Mouse (Mus musculus): ENCODE results near the gene Rnase2b. TPM values are rescaled to one million over a fixed set of nuclear protein-coding genes. Genes with fewer than 3 reads are reported as not detected.

Gene Rnase2b
- polyA plus RNA-seq, 1 experiment from 2014 or later = not detected

GRCm38 (mm10) chr14:51131086-51131815 is 30.8 kb upstream of the Rnase2b start:
- ATAC-seq (replicated peaks; ENCODE audit: extremely low read depth, insufficient read depth, low FRiP score) = no peak
- Histone ChIP-seq H3K4me1 (ENCODE audit: control insufficient read depth, insufficient read depth, low read length) (peaks cover 4% of the 10 kb centered on the region; the same call in 1 of the 2 replicates), H3K9me3 (replicated peaks; ENCODE audit: control insufficient read depth, low read length) (no peaks in the 10 kb centered on the region), H3K9ac (ENCODE audit: low read length) (no peak overlapping the region), H3K4me2 (ENCODE audit: low read depth, low read length) (no peak overlapping the region), H3K4me3 (ENCODE audit: low read length) (no peak overlapping the region), H3K27ac (ENCODE audit: low read length) (no peak overlapping the region), H3K36me3 (ENCODE audit: control insufficient read depth, insufficient read depth) (no peaks in the 10 kb centered on the region), H3K27me3 (ENCODE audit: control insufficient read depth, insufficient read depth, low read length) (no peaks in the 10 kb centered on the region)
- whole genome bisulfite sequencing = 69% methylated on average over 7 of the region's 7 CpGs

- Histone ChIP-seq H3K27me3 (ENCODE audit: control insufficient read depth, insufficient read depth, low read length) (no peaks in the 10 kb centered on the region), H3K27ac (ENCODE audit: low read length) (no peak overlapping the region)
Observed at GRCm38 (mm10) chr14:51132372-51132771, 29.7 kb upstream of the Rnase2b start.

GRCm38 (mm10) chr14:51140342-51140741 is 21.7 kb upstream of the Rnase2b start:
- H3K36me3 ChIP-seq (ENCODE audit: control insufficient read depth, insufficient read depth) = no peaks in the 10 kb centered on the region
- no peaks in the 10 kb centered on the region for H3K9me3 ChIP-seq (replicated peaks; ENCODE audit: control insufficient read depth, low read length)
- H3K27me3 ChIP-seq (ENCODE audit: control insufficient read depth, insufficient read depth, low read length) = no peaks in the 10 kb centered on the region
- H3K4me1 ChIP-seq (ENCODE audit: control insufficient read depth, insufficient read depth, low read length) = peaks cover 9% of the 10 kb centered on the region
- H3K4me3 ChIP-seq (ENCODE audit: low read length) = no peak overlapping the region
- H3K27ac ChIP-seq (ENCODE audit: low read length) = no peak overlapping the region
- H3K9ac ChIP-seq (ENCODE audit: low read length) = no peak overlapping the region
- no peak overlapping the region for H3K4me2 ChIP-seq (ENCODE audit: low read depth, low read length)
- 61% methylated on average over 2 of the region's 2 CpGs for WGBS
- ATAC-seq (replicated peaks; ENCODE audit: extremely low read depth, insufficient read depth, low FRiP score) = no peak

More at GRCm38 (mm10) chr14:51132372-51132771, 29.7 kb upstream of the Rnase2b start:
- Histone ChIP-seq H3K9me3 (replicated peaks; ENCODE audit: control insufficient read depth, low read length) (no peaks in the 10 kb centered on the region), H3K9ac (ENCODE audit: low read length) (no peak overlapping the region), H3K4me3 (ENCODE audit: low read length) (no peak overlapping the region), H3K36me3 (ENCODE audit: control insufficient read depth, insufficient read depth) (no peaks in the 10 kb centered on the region), H3K4me1 (ENCODE audit: control insufficient read depth, insufficient read depth, low read length) (peaks cover 4% of the 10 kb centered on the region; the same call in 1 of the 2 replicates), H3K4me2 (ENCODE audit: low read depth, low read length) (no peak overlapping the region)
- 92% methylated on average over 4 of the region's 4 CpGs for WGBS
- no peak for ATAC-seq (replicated peaks; ENCODE audit: extremely low read depth, insufficient read depth, low FRiP score)

GRCm38 (mm10) chr14:51142119-51142518 is 19.9 kb upstream of the Rnase2b start:
- Histone ChIP-seq H3K27ac (ENCODE audit: low read length) (no peak overlapping the region), H3K27me3 (ENCODE audit: control insufficient read depth, insufficient read depth, low read length) (no peaks in the 10 kb centered on the region), H3K9me3 (replicated peaks; ENCODE audit: control insufficient read depth, low read length) (no peaks in the 10 kb centered on the region), H3K9ac (ENCODE audit: low read length) (no peak overlapping the region), H3K4me2 (ENCODE audit: low read depth, low read length) (no peak overlapping the region), H3K4me1 (ENCODE audit: control insufficient read depth, insufficient read depth, low read length) (peaks cover 9% of the 10 kb centered on the region), H3K4me3 (ENCODE audit: low read length) (no peak overlapping the region), H3K36me3 (ENCODE audit: control insufficient read depth, insufficient read depth) (no peaks in the 10 kb centered on the region)
- ATAC-seq (replicated peaks; ENCODE audit: extremely low read depth, insufficient read depth, low FRiP score) = no peak
- 83% methylated on average over 4 of the region's 4 CpGs for WGBS

GRCm38 (mm10) chr14:51142568-51142967 is 19.5 kb upstream of the Rnase2b start:
- 81% methylated on average over 3 of the region's 3 CpGs for WGBS
- Histone ChIP-seq H3K4me1 (ENCODE audit: control insufficient read depth, insufficient read depth, low read length) (peaks cover 9% of the 10 kb centered on the region), H3K4me3 (ENCODE audit: low read length) (no peak overlapping the region), H3K9ac (ENCODE audit: low read length) (no peak overlapping the region), H3K4me2 (ENCODE audit: low read depth, low read length) (no peak overlapping the region), H3K27ac (ENCODE audit: low read length) (no peak overlapping the region), H3K36me3 (ENCODE audit: control insufficient read depth, insufficient read depth) (no peaks in the 10 kb centered on the region), H3K27me3 (ENCODE audit: control insufficient read depth, insufficient read depth, low read length) (no peaks in the 10 kb centered on the region), H3K9me3 (replicated peaks; ENCODE audit: control insufficient read depth, low read length) (no peaks in the 10 kb centered on the region)
- ATAC-seq (replicated peaks; ENCODE audit: extremely low read depth, insufficient read depth, low FRiP score) = no peak

GRCm38 (mm10) chr14:51143287-51143686 is 18.8 kb upstream of the Rnase2b start:
- Histone ChIP-seq H3K4me1 (ENCODE audit: control insufficient read depth, insufficient read depth, low read length) (peaks cover 9% of the 10 kb centered on the region), H3K4me3 (ENCODE audit: low read length) (no peak overlapping the region), H3K27me3 (ENCODE audit: control insufficient read depth, insufficient read depth, low read length) (no peaks in the 10 kb centered on the region), H3K9me3 (replicated peaks; ENCODE audit: control insufficient read depth, low read length) (no peaks in the 10 kb centered on the region), H3K36me3 (ENCODE audit: control insufficient read depth, insufficient read depth) (no peaks in the 10 kb centered on the region), H3K9ac (ENCODE audit: low read length) (no peak overlapping the region), H3K27ac (ENCODE audit: low read length) (peak overlapping the region; percentile 55), H3K4me2 (ENCODE audit: low read depth, low read length) (no peak overlapping the region)
- 25% methylated on average over 4 of the region's 4 CpGs for WGBS
- no peak for ATAC-seq (replicated peaks; ENCODE audit: extremely low read depth, insufficient read depth, low FRiP score)

- no peak overlapping the region for H3K27ac ChIP-seq (ENCODE audit: low read length)
- H3K4me2 ChIP-seq (ENCODE audit: low read depth, low read length) = no peak overlapping the region
- no peak overlapping the region for H3K4me3 ChIP-seq (ENCODE audit: low read length)
- ATAC-seq (replicated peaks; ENCODE audit: extremely low read depth, insufficient read depth, low FRiP score) = no peak
- H3K27me3 ChIP-seq (ENCODE audit: control insufficient read depth, insufficient read depth, low read length) = no peaks in the 10 kb centered on the region
- no peaks in the 10 kb centered on the region for H3K36me3 ChIP-seq (ENCODE audit: control insufficient read depth, insufficient read depth)
- H3K9me3 ChIP-seq (replicated peaks; ENCODE audit: control insufficient read depth, low read length) = no peaks in the 10 kb centered on the region
- H3K9ac ChIP-seq (ENCODE audit: low read length) = no peak overlapping the region
- 44% methylated on average over 2 of the region's 2 CpGs for WGBS
- peaks cover 9% of the 10 kb centered on the region for H3K4me1 ChIP-seq (ENCODE audit: control insufficient read depth, insufficient read depth, low read length)
Observed at GRCm38 (mm10) chr14:51143937-51144336, 18.1 kb upstream of the Rnase2b start.

- Histone ChIP-seq H3K9ac (ENCODE audit: low read length) (no peak overlapping the region), H3K4me3 (ENCODE audit: low read length) (no peak overlapping the region), H3K9me3 (replicated peaks; ENCODE audit: control insufficient read depth, low read length) (no peaks in the 10 kb centered on the region), H3K4me2 (ENCODE audit: low read depth, low read length) (no peak overlapping the region), H3K36me3 (ENCODE audit: control insufficient read depth, insufficient read depth) (no peaks in the 10 kb centered on the region), H3K27ac (ENCODE audit: low read length) (no peak overlapping the region), H3K4me1 (ENCODE audit: control insufficient read depth, insufficient read depth, low read length) (peaks cover 9% of the 10 kb centered on the region), H3K27me3 (ENCODE audit: control insufficient read depth, insufficient read depth, low read length) (no peaks in the 10 kb centered on the region)
- 93% methylated on average over 4 of the region's 4 CpGs for WGBS
- ATAC-seq (replicated peaks; ENCODE audit: extremely low read depth, insufficient read depth, low FRiP score) = no peak
Observed at GRCm38 (mm10) chr14:51144451-51144850, 17.6 kb upstream of the Rnase2b start.

- no peak overlapping the region for H3K4me3 ChIP-seq (ENCODE audit: low read length)
- no peak for ATAC-seq (replicated peaks; ENCODE audit: extremely low read depth, insufficient read depth, low FRiP score)
- H3K4me1 ChIP-seq (ENCODE audit: control insufficient read depth, insufficient read depth, low read length) = peaks cover 9% of the 10 kb centered on the region
- no peak overlapping the region for H3K4me2 ChIP-seq (ENCODE audit: low read depth, low read length)
- H3K27me3 ChIP-seq (ENCODE audit: control insufficient read depth, insufficient read depth, low read length) = no peaks in the 10 kb centered on the region
- 80% methylated on average over 6 of the region's 6 CpGs for WGBS
- no peak overlapping the region for H3K9ac ChIP-seq (ENCODE audit: low read length)
- no peaks in the 10 kb centered on the region for H3K36me3 ChIP-seq (ENCODE audit: control insufficient read depth, insufficient read depth)
- H3K27ac ChIP-seq (ENCODE audit: low read length) = no peak overlapping the region
- H3K9me3 ChIP-seq (replicated peaks; ENCODE audit: control insufficient read depth, low read length) = no peaks in the 10 kb centered on the region
Observed at GRCm38 (mm10) chr14:51145521-51145920, 16.5 kb upstream of the Rnase2b start.
